Mouse (Mus musculus): Measurements from ENCODE around the gene Zbtb8os.
A peak's percentile ranks its signal among the peaks of the same experiment; 100 is the strongest.
"Not testable (repeated sequence)": the region's sequence is repeated elsewhere in the genome, so short reads cannot be mapped to it uniquely, and the experiment has no call there.

Gene Zbtb8os

GRCm38 (mm10) chr4:129332846-129333245 lies 2.6 kb upstream of the Zbtb8os start:
- no peak for DNase-seq (ENCODE audit: low read depth)

- DNase-seq (ENCODE audit: low read depth), result no peak
Measured at GRCm38 (mm10) chr4:129334677-129335215, 749 bp upstream of the Zbtb8os start.

- DNase-seq (ENCODE audit: low read depth), result peak; percentile 72
Measured at GRCm38 (mm10) chr4:129336291-129336690, 796 bp downstream of the Zbtb8os start.

- peak; percentile 66 for DNase-seq (ENCODE audit: low read depth)
Measured at GRCm38 (mm10) chr4:129339743-129340142, 4.2 kb downstream of the Zbtb8os start.

- no peak for DNase-seq (ENCODE audit: low read depth)
Measured at GRCm38 (mm10) chr4:129341888-129342287, 6.4 kb downstream of the Zbtb8os start.

GRCm38 (mm10) chr4:129342705-129343104 lies 7.2 kb downstream of the Zbtb8os start:
- DNase-seq (ENCODE audit: low read depth), result no peak

GRCm38 (mm10) chr4:129346481-129347154 lies 11.1 kb downstream of the Zbtb8os start:
- DNase-seq (ENCODE audit: low read depth), result no peak

- DNase-seq (ENCODE audit: low read depth), result peak; percentile 82
Measured at GRCm38 (mm10) chr4:129350644-129351043, 15.1 kb downstream of the Zbtb8os start.

GRCm38 (mm10) chr4:129351111-129351510 lies 15.6 kb downstream of the Zbtb8os start:
- DNase-seq (ENCODE audit: low read depth), result no peak

- DNase-seq (ENCODE audit: low read depth), result no peak
Measured at GRCm38 (mm10) chr4:129353176-129353575, 17.7 kb downstream of the Zbtb8os start.

- DNase-seq (ENCODE audit: low read depth), result peak; percentile 67
Measured at GRCm38 (mm10) chr4:129354236-129354635, 18.7 kb downstream of the Zbtb8os start.

GRCm38 (mm10) chr4:129357613-129358163 lies 22.2 kb downstream of the Zbtb8os start:
- DNase-seq (ENCODE audit: low read depth), result no peak

- not testable (repeated sequence) for DNase-seq (ENCODE audit: low read depth)
Measured at GRCm38 (mm10) chr4:129362238-129362637, 26.7 kb downstream of the Zbtb8os start.

- DNase-seq (ENCODE audit: low read depth), result no peak
Measured at GRCm38 (mm10) chr4:129362771-129363170, 27.3 kb downstream of the Zbtb8os start.

GRCm38 (mm10) chr4:129363463-129363862 lies 28.0 kb downstream of the Zbtb8os start:
- DNase-seq (ENCODE audit: low read depth), result no peak

- no peak for DNase-seq (ENCODE audit: low read depth)
Measured at GRCm38 (mm10) chr4:129364379-129364778, 28.9 kb downstream of the Zbtb8os start.

GRCm38 (mm10) chr4:129365224-129365623 lies 29.7 kb downstream of the Zbtb8os start:
- peak; percentile 74 for DNase-seq (ENCODE audit: low read depth)

- no peak for DNase-seq (ENCODE audit: low read depth)
Measured at GRCm38 (mm10) chr4:129371391-129371790, 35.9 kb downstream of the Zbtb8os start.

GRCm38 (mm10) chr4:129373202-129373976 lies 37.9 kb downstream of the Zbtb8os start:
- no peak for DNase-seq (ENCODE audit: low read depth)

GRCm38 (mm10) chr4:129374219-129374755 lies 38.8 kb downstream of the Zbtb8os start:
- DNase-seq (ENCODE audit: low read depth), result no peak

- DNase-seq (ENCODE audit: low read depth), result no peak
Measured at GRCm38 (mm10) chr4:129375000-129375399, 39.5 kb downstream of the Zbtb8os start.

GRCm38 (mm10) chr4:129375821-129376220 lies 40.3 kb downstream of the Zbtb8os start:
- DNase-seq (ENCODE audit: low read depth), result no peak

All from 416B (cell line).